Mouse (Mus musculus) stomach, postnatal 0 days (tissue): Measurements from ENCODE around the gene Galnt6.

ENCODE experiments used
- CTCF ChIP-seq: IDR thresholded peaks from 2 replicates; pipeline ENCODE4 v1.5.1; 2016; ENCODE audit warnings: antibody characterized with exemption, low read depth, mild to moderate bottlenecking, moderate library complexity
- EP300 ChIP-seq: optimal IDR thresholded peaks from 2 replicates; pipeline ENCODE3; 2016; ENCODE audit warnings: antibody characterized with exemption

DNA sequence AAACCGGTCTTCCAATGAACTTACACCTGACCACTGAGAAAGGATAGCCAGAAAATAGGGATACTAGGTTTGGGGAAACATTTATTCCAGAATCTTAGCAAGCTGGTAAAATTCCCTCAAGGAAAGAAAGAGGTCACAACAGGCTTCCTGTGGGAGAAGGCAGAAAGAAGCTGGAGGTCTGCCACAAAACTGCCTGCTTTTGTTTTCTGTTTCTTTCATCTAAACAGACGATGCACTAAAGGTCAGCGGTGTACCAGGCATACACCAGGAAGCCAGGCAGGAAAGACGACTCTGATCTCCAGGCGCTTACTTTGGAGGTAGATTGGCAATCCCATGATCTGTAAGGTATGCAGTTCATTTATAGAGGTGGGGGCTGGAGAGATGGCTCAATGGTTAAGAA, 58.3 kb downstream of the Galnt6 start:
- TF ChIP-seq CTCF (no peak), EP300 (no peak)
